Mouse (Mus musculus): ENCODE measurements at regions not wholly inside any gene's neighbourhood (a gene's known extent, or its start where the extent isn't known, plus 50 kb on each side); places are given as distances from the start of the nearest gene placed in this dataset.

DNA sequence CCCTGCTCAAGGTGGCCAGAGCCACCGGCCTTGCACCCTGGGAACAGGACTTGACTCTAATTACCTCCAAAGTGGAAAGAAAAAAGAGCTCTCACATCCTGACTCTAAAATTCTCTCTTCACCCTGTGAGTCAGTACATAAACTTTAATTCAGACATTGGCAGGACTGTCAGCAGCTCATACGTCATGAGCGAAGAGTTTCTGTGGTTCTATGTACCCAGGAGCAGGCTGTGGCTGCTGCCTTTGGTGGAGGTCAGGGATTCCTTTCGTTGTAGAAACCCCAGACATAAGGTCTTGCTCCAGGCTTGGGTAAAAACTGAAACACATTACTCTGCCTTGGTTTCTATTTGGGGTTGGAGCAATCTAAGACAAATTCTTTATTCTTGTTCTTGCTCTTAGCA, 319.4 kb downstream of the Foxa2 start:
- WGBS: 78% methylated on average over 4 of the region's 4 CpGs
- no peak overlapping the region for H3K9ac ChIP-seq (ENCODE audit: low read depth, low read length)
- no peak overlapping the region for H3K4me3 ChIP-seq (ENCODE audit: low read length)
- no peak overlapping the region for H3K27ac ChIP-seq (ENCODE audit: low read length)
- no peaks in the 10 kb centered on the region for H3K27me3 ChIP-seq (replicated peaks; ENCODE audit: control insufficient read depth, insufficient read depth, low read length)
- no peaks in the 10 kb centered on the region for H3K4me1 ChIP-seq (ENCODE audit: control insufficient read depth, insufficient read depth, low read length)
- H3K4me2 ChIP-seq (ENCODE audit: low read depth, low read length): no peak overlapping the region
- H3K36me3 ChIP-seq (ENCODE audit: control insufficient read depth, insufficient read depth, low read length): no peaks in the 10 kb centered on the region
- no peak for ATAC-seq
- H3K9me3 ChIP-seq (ENCODE audit: control insufficient read depth, low read length): no peaks in the 10 kb centered on the region

DNA sequence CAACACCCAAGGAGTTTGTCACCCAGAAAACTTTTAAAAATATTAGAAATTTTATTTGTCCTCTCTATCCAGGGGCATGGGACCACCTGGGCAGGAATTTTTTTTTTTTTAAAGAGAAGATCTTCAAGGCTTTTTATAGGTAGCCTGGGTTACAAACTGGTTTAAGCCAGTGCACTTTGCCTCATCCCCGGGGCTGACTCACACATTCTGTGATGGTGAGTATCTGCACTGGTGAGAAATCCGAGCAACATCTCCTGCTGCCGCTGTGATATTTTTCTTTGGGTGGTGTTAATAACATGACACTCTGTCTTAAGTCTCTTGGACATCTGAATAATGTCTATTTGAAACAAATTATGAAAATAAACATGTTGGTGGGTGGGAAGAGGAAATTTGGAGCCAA, 327.8 kb downstream of the Foxa2 start:
- Histone ChIP-seq H3K36me3 (ENCODE audit: control insufficient read depth, insufficient read depth, low read length) (no peaks in the 10 kb centered on the region), H3K27me3 (replicated peaks; ENCODE audit: control insufficient read depth, insufficient read depth, low read length) (no peaks in the 10 kb centered on the region), H3K4me3 (ENCODE audit: low read length) (no peak overlapping the region), H3K4me2 (ENCODE audit: low read depth, low read length) (no peak overlapping the region), H3K9ac (ENCODE audit: low read depth, low read length) (no peak overlapping the region), H3K4me1 (ENCODE audit: control insufficient read depth, insufficient read depth, low read length) (no peaks in the 10 kb centered on the region), H3K9me3 (ENCODE audit: control insufficient read depth, low read length) (no peaks in the 10 kb centered on the region), H3K27ac (ENCODE audit: low read length) (no peak overlapping the region)
- WGBS: 84% methylated on average over 3 of the region's 3 CpGs
- no peak for ATAC-seq

DNA sequence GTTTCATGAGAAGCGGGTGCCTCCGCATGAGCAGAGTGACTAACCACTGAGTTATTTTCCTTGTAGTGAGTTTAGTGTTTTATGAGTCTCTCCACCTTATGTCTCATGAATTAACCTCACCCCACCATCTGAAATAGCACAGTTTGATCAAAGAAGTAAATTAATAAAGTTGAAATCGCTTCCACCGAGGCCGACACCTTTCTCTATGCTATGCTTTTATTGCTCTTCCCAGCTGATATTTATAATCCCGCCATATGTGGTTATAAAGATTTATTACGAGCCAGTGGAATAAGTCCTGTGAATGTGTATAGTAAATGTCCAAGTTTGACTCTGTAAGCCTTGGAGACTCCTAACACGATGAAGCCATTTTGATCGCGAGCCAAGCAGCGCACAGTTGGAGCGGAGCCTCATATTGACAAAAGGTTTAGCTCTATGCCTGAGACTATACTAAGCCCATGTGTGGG, 329.3 kb downstream of the Foxa2 start:
- no peaks in the 10 kb centered on the region for H3K36me3 ChIP-seq (ENCODE audit: control insufficient read depth, insufficient read depth, low read length)
- peak; percentile 71 for ATAC-seq
- no peak overlapping the region for H3K4me2 ChIP-seq (ENCODE audit: low read depth, low read length)
- WGBS: 62% methylated on average over 12 of the region's 12 CpGs
- no peaks in the 10 kb centered on the region for H3K27me3 ChIP-seq (replicated peaks; ENCODE audit: control insufficient read depth, insufficient read depth, low read length)
- H3K9ac ChIP-seq (ENCODE audit: low read depth, low read length): no peak overlapping the region
- no peaks in the 10 kb centered on the region for H3K4me1 ChIP-seq (ENCODE audit: control insufficient read depth, insufficient read depth, low read length)
- no peak overlapping the region for H3K4me3 ChIP-seq (ENCODE audit: low read length)
- no peaks in the 10 kb centered on the region for H3K9me3 ChIP-seq (ENCODE audit: control insufficient read depth, low read length)
- no peak overlapping the region for H3K27ac ChIP-seq (ENCODE audit: low read length)

DNA sequence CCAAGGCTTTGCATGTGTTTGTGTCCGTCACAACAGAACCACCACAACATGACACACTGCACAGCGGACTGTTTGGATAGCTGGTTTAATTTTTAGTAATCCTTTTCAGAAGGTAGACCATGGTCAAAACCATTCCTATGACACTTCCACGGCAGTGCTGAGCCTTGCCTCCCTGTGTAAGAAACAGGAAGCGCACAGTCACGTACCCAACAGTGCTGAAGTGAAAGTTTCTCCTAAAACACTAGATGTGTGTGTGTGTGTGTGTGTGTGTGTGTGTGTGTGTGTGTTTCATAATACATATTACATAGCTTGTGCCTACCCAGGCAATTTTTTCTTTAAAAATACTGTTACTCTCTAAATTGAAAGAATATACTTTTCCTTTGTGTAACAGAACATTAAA, 331.0 kb downstream of the Foxa2 start:
- no peak for ATAC-seq
- Histone ChIP-seq H3K36me3 (ENCODE audit: control insufficient read depth, insufficient read depth, low read length) (no peaks in the 10 kb centered on the region), H3K9ac (ENCODE audit: low read depth, low read length) (no peak overlapping the region), H3K4me3 (ENCODE audit: low read length) (no peak overlapping the region), H3K9me3 (ENCODE audit: control insufficient read depth, low read length) (no peaks in the 10 kb centered on the region), H3K4me2 (ENCODE audit: low read depth, low read length) (no peak overlapping the region), H3K27me3 (replicated peaks; ENCODE audit: control insufficient read depth, insufficient read depth, low read length) (no peaks in the 10 kb centered on the region), H3K27ac (ENCODE audit: low read length) (no peak overlapping the region), H3K4me1 (ENCODE audit: control insufficient read depth, insufficient read depth, low read length) (no peaks in the 10 kb centered on the region)
- 86% methylated on average over 5 of the region's 5 CpGs for WGBS

DNA sequence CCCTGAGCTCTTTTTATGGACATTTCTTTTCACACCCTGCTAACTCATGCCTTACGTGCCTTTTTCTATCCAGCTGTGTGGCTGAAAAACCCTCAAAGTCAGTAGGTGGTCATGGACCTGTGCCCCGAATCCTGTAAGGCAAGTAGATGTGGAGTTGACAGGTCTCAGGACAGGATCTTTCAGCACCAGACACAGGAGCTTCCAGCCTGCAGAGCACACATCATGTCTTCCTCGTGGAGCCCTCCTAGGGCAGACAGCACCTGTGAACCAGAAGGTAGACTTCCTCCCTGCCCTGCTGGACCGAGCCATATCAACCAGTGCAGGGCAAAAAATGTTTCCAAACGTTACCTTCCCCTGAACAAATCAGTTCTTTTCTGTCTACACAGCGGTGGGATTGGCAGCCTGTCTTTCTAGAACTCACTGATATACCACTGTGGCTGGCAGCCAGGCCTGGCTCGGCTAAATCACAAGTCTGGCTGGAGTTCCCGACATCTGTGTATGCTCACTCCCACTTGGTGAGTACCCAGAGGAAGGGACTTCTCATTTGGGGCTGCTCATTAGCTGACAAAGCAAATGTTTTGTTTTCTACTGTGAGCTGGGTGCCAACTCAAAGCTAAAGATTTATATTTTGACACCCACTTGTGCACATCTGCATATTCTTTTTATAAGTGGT, 336.0 kb downstream of the Foxa2 start:
- H3K4me3 ChIP-seq (ENCODE audit: low read length): no peak overlapping the region
- 58% methylated on average over 8 of the region's 8 CpGs for WGBS
- H3K27ac ChIP-seq (ENCODE audit: low read length): no peak overlapping the region
- no peak for ATAC-seq
- no peak overlapping the region for H3K4me2 ChIP-seq (ENCODE audit: low read depth, low read length)
- no peaks in the 10 kb centered on the region for H3K36me3 ChIP-seq (ENCODE audit: control insufficient read depth, insufficient read depth, low read length)
- no peak overlapping the region for H3K9ac ChIP-seq (ENCODE audit: low read depth, low read length)
- no peaks in the 10 kb centered on the region for H3K4me1 ChIP-seq (ENCODE audit: control insufficient read depth, insufficient read depth, low read length)
- no peaks in the 10 kb centered on the region for H3K27me3 ChIP-seq (replicated peaks; ENCODE audit: control insufficient read depth, insufficient read depth, low read length)
- H3K9me3 ChIP-seq (ENCODE audit: control insufficient read depth, low read length): no peaks in the 10 kb centered on the region

DNA sequence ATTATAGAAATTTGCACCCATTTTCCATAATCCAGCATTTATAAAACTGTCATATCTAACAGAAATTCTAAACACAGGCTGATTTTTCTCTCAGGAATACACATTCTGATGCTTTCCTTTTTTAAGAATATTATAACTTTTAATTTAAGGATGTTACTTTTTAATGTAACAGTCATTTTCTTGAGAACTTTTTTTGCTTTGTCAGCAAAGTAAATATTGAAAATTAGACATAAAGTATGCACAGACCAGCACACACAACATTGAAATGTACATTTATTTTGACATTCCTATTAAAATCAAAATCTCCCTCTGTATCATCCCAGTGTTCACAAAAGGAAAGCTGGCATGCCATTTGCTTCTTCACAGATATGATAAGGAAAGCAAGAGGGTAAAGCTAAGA, 337.0 kb downstream of the Foxa2 start:
- no peaks in the 10 kb centered on the region for H3K27me3 ChIP-seq (replicated peaks; ENCODE audit: control insufficient read depth, insufficient read depth, low read length)
- no peaks in the 10 kb centered on the region for H3K36me3 ChIP-seq (ENCODE audit: control insufficient read depth, insufficient read depth, low read length)
- no peak overlapping the region for H3K27ac ChIP-seq (ENCODE audit: low read length)
- no peak overlapping the region for H3K9ac ChIP-seq (ENCODE audit: low read depth, low read length)
- H3K4me2 ChIP-seq (ENCODE audit: low read depth, low read length): no peak overlapping the region
- H3K4me3 ChIP-seq (ENCODE audit: low read length): no peak overlapping the region
- no peaks in the 10 kb centered on the region for H3K4me1 ChIP-seq (ENCODE audit: control insufficient read depth, insufficient read depth, low read length)
- H3K9me3 ChIP-seq (ENCODE audit: control insufficient read depth, low read length): no peaks in the 10 kb centered on the region
- ATAC-seq: no peak

DNA sequence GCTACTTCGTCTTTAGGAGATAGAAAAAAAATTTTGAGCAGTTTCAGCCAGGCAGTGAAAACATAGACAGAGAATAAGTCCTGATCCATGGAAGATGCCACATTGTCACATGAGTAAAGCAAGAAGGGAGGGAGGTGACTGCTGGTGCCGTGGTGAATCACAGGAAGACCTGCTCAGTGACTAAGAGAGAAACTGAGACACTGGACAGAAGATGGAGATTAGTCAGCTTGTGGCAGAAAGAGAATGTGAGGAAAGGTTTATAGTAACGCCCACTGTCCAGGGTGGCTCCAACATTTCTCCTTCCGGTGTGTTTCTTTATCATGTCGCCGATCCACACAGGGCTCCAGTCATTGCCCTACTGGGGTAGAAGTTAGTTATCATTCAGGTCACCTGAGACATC, 339.6 kb downstream of the Foxa2 start:
- no peaks in the 10 kb centered on the region for H3K4me1 ChIP-seq (ENCODE audit: control insufficient read depth, insufficient read depth, low read length)
- H3K9me3 ChIP-seq (ENCODE audit: control insufficient read depth, low read length): no peaks in the 10 kb centered on the region
- no peak overlapping the region for H3K27ac ChIP-seq (ENCODE audit: low read length)
- H3K36me3 ChIP-seq (ENCODE audit: control insufficient read depth, insufficient read depth, low read length): no peaks in the 10 kb centered on the region
- no peak for ATAC-seq
- H3K4me2 ChIP-seq (ENCODE audit: low read depth, low read length): no peak overlapping the region
- no peak overlapping the region for H3K4me3 ChIP-seq (ENCODE audit: low read length)
- no peak overlapping the region for H3K9ac ChIP-seq (ENCODE audit: low read depth, low read length)
- no peaks in the 10 kb centered on the region for H3K27me3 ChIP-seq (replicated peaks; ENCODE audit: control insufficient read depth, insufficient read depth, low read length)
- WGBS: 85% methylated on average over 6 of the region's 6 CpGs

DNA sequence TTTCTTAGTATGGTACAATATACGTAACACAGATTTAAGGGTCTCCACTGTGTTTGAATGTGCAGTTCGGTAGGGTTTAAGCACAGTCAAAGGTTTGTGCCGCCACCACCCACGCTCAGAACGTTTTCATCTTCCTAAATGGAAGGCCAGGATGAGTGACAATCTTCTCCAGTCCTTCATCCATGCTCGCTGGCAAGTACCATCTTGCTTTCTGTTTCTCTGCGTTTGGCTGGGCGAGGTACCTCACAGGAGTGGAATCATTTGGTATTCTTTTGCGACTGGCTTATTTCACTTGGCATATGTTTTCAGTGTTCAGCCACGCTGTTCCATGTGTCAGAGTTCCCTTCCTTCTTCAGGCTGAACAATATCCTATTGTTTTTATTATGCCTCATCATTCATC, 342.3 kb downstream of the Pax1 start:
- Histone ChIP-seq H3K4me2 (ENCODE audit: low read depth, low read length) (no peak overlapping the region), H3K27me3 (replicated peaks; ENCODE audit: control insufficient read depth, insufficient read depth, low read length) (no peaks in the 10 kb centered on the region), H3K9me3 (ENCODE audit: control insufficient read depth, low read length) (no peaks in the 10 kb centered on the region), H3K27ac (ENCODE audit: low read length) (no peak overlapping the region), H3K36me3 (ENCODE audit: control insufficient read depth, insufficient read depth, low read length) (no peaks in the 10 kb centered on the region), H3K9ac (ENCODE audit: low read depth, low read length) (no peak overlapping the region), H3K4me1 (ENCODE audit: control insufficient read depth, insufficient read depth, low read length) (no peaks in the 10 kb centered on the region), H3K4me3 (ENCODE audit: low read length) (no peak overlapping the region)
- 76% methylated on average over 10 of the region's 10 CpGs for WGBS
- ATAC-seq: no peak

DNA sequence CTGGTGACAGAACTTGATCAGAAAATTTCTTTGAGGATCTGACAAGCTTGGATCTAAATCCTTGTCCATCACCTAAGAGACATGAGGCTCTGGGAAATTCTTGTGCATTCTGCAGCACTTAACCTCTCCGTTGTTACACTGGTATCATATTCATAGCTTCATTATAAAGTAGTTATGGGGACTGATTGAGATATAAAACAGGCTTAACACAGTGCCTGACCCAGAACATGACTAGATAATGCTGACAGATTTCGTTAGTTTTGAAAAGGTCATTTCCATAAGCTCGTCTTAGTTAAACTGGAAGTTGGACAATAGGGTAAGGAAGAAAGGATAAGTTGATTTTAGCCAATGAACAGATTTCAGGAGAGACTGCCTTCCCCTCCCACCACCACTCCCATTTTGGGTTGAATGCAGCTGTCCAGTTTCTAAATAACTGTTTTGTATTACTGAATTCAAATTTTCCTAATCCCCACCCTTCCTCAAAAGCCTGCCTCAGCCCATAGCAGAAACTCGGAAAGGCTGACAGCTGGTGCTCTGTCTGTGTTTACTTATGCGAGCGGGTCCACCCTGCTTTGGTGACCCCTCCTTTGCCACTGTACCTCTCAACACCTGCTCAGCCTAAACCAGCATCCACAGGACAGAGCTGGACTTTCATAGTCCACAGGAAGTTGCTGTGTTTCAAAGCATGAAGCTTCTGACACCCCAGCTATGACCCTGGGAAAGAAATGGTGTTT, 340.8 kb downstream of the Pax1 start:
- Histone ChIP-seq H3K27me3 (replicated peaks; ENCODE audit: control insufficient read depth, insufficient read depth, low read length) (no peaks in the 10 kb centered on the region), H3K4me2 (ENCODE audit: low read depth, low read length) (no peak overlapping the region), H3K4me1 (ENCODE audit: control insufficient read depth, insufficient read depth, low read length) (no peaks in the 10 kb centered on the region), H3K27ac (ENCODE audit: low read length) (no peak overlapping the region), H3K36me3 (ENCODE audit: control insufficient read depth, insufficient read depth, low read length) (no peaks in the 10 kb centered on the region), H3K9ac (ENCODE audit: low read depth, low read length) (no peak overlapping the region), H3K9me3 (ENCODE audit: control insufficient read depth, low read length) (no peaks in the 10 kb centered on the region), H3K4me3 (ENCODE audit: low read length) (no peak overlapping the region)
- 42% methylated on average over 6 of the region's 6 CpGs for WGBS
- ATAC-seq: no peak

All from intestine, embryonic 16.5 days (tissue).